Mouse (Mus musculus): Measurements from ENCODE around the gene Limk1.

DNA sequence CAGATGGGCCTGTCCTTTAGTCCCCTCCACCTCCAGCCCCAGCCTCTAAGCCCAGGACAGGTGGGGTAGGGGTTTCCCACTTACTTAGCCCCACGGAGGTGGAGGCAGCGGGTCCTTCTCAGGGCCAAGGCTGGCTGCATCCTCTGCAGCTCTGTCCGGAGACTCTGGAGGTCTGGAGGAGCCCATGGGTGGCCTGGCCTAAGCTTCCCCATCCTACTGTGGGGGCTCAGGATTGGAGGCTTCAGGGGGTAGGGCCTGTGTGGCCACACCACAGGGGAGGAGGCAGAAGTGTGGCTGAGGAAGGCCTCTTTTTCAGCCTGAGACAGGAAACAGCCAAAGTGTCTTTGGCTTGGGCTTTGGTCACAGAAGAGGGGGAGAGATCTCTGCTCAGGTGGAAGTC is 10.4 kb downstream of the Limk1 start:
- TF ChIP-seq POLR2A (IDR thresholded peaks at IDR 0.05; ENCODE audit: low read depth, low read length) (peak; percentile 46; the same call in 1 of the 2 replicates), CTCF (conservative IDR thresholded peaks at IDR 0.05 in 1 of 2, IDR thresholded peaks at IDR 0.05 in 1 of 2; ENCODE audit: low read depth in 2 of 2, low read length in 2 of 2) (no peak), BHLHE40 (IDR thresholded peaks at IDR 0.05; ENCODE audit: low read depth, low read length) (no peak), EP300 (IDR thresholded peaks at IDR 0.05; ENCODE audit: low read length) (no peak), USF1 (IDR thresholded peaks at IDR 0.05; ENCODE audit: low read depth, low read length) (no peak)

All from CH12.LX (cell line).